21 mouse cellular contexts compared by ENCODE assay signal in the genomic region with DNA sequence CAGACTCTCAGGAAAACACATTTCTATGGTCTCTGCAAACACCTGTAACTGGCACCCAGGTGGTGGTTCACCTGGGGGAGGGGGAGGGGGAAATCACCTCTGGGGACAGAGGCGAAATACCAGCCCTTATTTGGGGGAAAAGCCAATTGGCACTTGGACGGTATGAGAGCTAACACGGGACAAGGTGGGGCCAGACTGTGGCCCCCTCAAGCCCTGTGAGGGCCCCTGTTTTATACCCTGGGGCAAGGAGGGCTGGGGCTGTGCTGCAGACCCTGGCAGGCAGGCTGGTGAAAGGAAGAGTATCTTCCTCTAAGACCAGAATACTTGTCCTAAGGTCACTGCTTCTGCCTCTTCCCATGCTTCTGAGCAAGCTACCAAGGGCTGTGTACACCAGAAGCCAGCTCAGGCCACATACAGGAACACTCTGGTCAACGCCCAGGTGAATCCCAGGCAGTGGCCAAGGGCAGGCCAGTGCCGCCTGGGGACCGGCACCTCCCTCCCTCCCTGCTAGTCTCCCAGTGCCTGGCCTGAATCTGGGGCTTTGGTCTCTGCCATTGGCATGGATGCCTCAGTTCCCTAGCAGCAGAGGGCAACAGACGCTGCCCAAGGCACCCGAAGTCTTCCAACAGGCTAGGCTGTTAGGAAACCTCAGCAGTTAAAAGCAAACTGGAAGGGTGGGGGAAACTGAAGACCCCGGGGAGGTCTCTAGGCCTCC. TPM values are rescaled to one million over a fixed set of nuclear protein-coding genes. Genes with fewer than 3 reads are reported as not detected.
DNase-seq lines count a peak whose midpoint lies in the region; ATAC-seq lines count a peak whose summit lies in the region.
"Had no signal": no experiment of that assay in that cellular context is flagged by ENCODE, and none has a peak within 500 bp of the region (broad histone marks: within the 10 kb centered on the region; RNA-seq: fewer than 3 reads in every experiment).

No protein-coding gene starts in this region.

- H3K4me2 ChIP-seq in forebrain, embryonic 14.5 days (ENCODE audit: low read length) = no peak overlapping the region
- H3K4me2 ChIP-seq in forebrain, embryonic 11.5 days (ENCODE audit: low read depth, low read length, severe bottlenecking) = no peak overlapping the region
- H3K4me2 ChIP-seq in midbrain, embryonic 13.5 days (replicated peaks) = 0 out of 2 replicates have a peak overlapping the region, but pooled peaks have one; percentile 1
- H3K4me2 ChIP-seq in midbrain, embryonic 11.5 days = no peak overlapping the region
- no peak overlapping the region for H3K4me2 ChIP-seq in midbrain, embryonic 16.5 days (ENCODE audit: low read length)
- H3K4me2 ChIP-seq: embryonic facial prominence, embryonic 12.5 days; hindbrain, embryonic 15.5 days; limb, embryonic 15.5 days; lung, embryonic 14.5 days had no signal

- H3K36me3 ChIP-seq in forebrain, embryonic 14.5 days (ENCODE audit: control insufficient read depth, insufficient read depth, low read length) = peaks cover 47% of the 10 kb centered on the region
- peaks cover 4% of the 10 kb centered on the region for H3K36me3 ChIP-seq in forebrain, embryonic 11.5 days (ENCODE audit: control insufficient read depth, insufficient read depth, low read length)
- peaks cover 58% of the 10 kb centered on the region for H3K36me3 ChIP-seq in midbrain, embryonic 13.5 days
- H3K36me3 ChIP-seq in midbrain, embryonic 11.5 days (ENCODE audit: control insufficient read depth, insufficient read depth, low read length) = peaks cover 8% of the 10 kb centered on the region
- H3K36me3 ChIP-seq in midbrain, embryonic 16.5 days (ENCODE audit: control insufficient read depth, insufficient read depth, low read length) = peaks cover 10% of the 10 kb centered on the region

- no peak for DNase-seq in forebrain, embryonic 14.5 days (ENCODE audit: low spot score)
- DNase-seq in forebrain, embryonic 11.5 days (ENCODE audit: low spot score) = no peak
- no peak for DNase-seq in midbrain, embryonic 11.5 days (ENCODE audit: low spot score, missing footprints)
- peak; percentile 56 for DNase-seq in cerebellum, adult 9-10 months
- DNase-seq in gastrocnemius, postnatal 4 days (ENCODE audit: low spot score in 2 of 2) = no peak
- DNase-seq: adrenal gland, postnatal 14 days; gastrocnemius, postnatal 36 days; kidney, adult 8-10 months; lung, embryonic 14.5 days; right cerebral cortex, adult 18-20 months had no signal

- no peaks in the 10 kb centered on the region for H3K27me3 ChIP-seq in forebrain, embryonic 14.5 days (replicated peaks; ENCODE audit: control insufficient read depth, insufficient read depth, low read length)
- no peaks in the 10 kb centered on the region for H3K27me3 ChIP-seq in forebrain, embryonic 11.5 days (ENCODE audit: control insufficient read depth, insufficient read depth, low read length)
- H3K27me3 ChIP-seq in midbrain, embryonic 13.5 days = no peaks in the 10 kb centered on the region
- no peaks in the 10 kb centered on the region for H3K27me3 ChIP-seq in midbrain, embryonic 11.5 days (ENCODE audit: control insufficient read depth, insufficient read depth, low read length)
- H3K27me3 ChIP-seq in midbrain, embryonic 16.5 days (ENCODE audit: control insufficient read depth, insufficient read depth, low read depth, low read length) = no peaks in the 10 kb centered on the region
- H3K27me3 ChIP-seq: embryonic facial prominence, embryonic 12.5 days; hindbrain, embryonic 15.5 days; limb, embryonic 15.5 days had no signal

- H3K9me3 ChIP-seq in forebrain, embryonic 14.5 days (replicated peaks; ENCODE audit: control insufficient read depth, low read length) = no peaks in the 10 kb centered on the region
- H3K9me3 ChIP-seq in forebrain, embryonic 11.5 days (ENCODE audit: control insufficient read depth, low read length) = no peaks in the 10 kb centered on the region
- no peaks in the 10 kb centered on the region for H3K9me3 ChIP-seq in midbrain, embryonic 13.5 days
- no peaks in the 10 kb centered on the region for H3K9me3 ChIP-seq in midbrain, embryonic 11.5 days (ENCODE audit: control insufficient read depth, low read length)
- H3K9me3 ChIP-seq in midbrain, embryonic 16.5 days (replicated peaks; ENCODE audit: control insufficient read depth, low read length, poor library complexity, severe bottlenecking) = no peaks in the 10 kb centered on the region
- H3K9me3 ChIP-seq: embryonic facial prominence, embryonic 12.5 days; hindbrain, embryonic 15.5 days; limb, embryonic 15.5 days had no signal

- ATAC-seq in forebrain, embryonic 14.5 days = no peak
- no peak for ATAC-seq in forebrain, embryonic 11.5 days (replicated peaks; ENCODE audit: low FRiP score)
- ATAC-seq in midbrain, embryonic 13.5 days = no peak
- no peak for ATAC-seq in midbrain, embryonic 11.5 days (ENCODE audit: low FRiP score)
- no peak for ATAC-seq in midbrain, embryonic 16.5 days

- 0 out of 2 replicates have a peak overlapping the region, but pooled peaks have one; percentile 21 for H3K9ac ChIP-seq in forebrain, embryonic 14.5 days (ENCODE audit: low read length)
- no peak overlapping the region for H3K9ac ChIP-seq in forebrain, embryonic 11.5 days (ENCODE audit: low read length)
- H3K9ac ChIP-seq in midbrain, embryonic 13.5 days (replicated peaks) = peak overlapping the region; percentile 21; the same call in 1 of the 2 replicates
- no peak overlapping the region for H3K9ac ChIP-seq in midbrain, embryonic 11.5 days (ENCODE audit: low read length)
- H3K9ac ChIP-seq in midbrain, embryonic 16.5 days (ENCODE audit: low read depth, low read length) = peak overlapping the region; percentile 17; the same call in 1 of the 2 replicates
- H3K9ac ChIP-seq: embryonic facial prominence, embryonic 12.5 days; hindbrain, embryonic 15.5 days; limb, embryonic 15.5 days; lung, embryonic 14.5 days had no signal

- H3K4me1 ChIP-seq in forebrain, embryonic 14.5 days (ENCODE audit: control insufficient read depth, insufficient read depth, low read length) = no peaks in the 10 kb centered on the region
- H3K4me1 ChIP-seq in forebrain, embryonic 11.5 days (replicated peaks; ENCODE audit: control insufficient read depth, insufficient read depth, low read length) = peaks cover 9% of the 10 kb centered on the region; the same call in 1 of the 2 replicates
- H3K4me1 ChIP-seq in midbrain, embryonic 13.5 days (replicated peaks) = peaks cover 81% of the 10 kb centered on the region
- H3K4me1 ChIP-seq in midbrain, embryonic 11.5 days (ENCODE audit: control insufficient read depth, insufficient read depth, low read length) = peaks cover 12% of the 10 kb centered on the region
- peaks cover 48% of the 10 kb centered on the region for H3K4me1 ChIP-seq in midbrain, embryonic 16.5 days (ENCODE audit: control insufficient read depth, insufficient read depth, low read length)

- no peak overlapping the region for H3K27ac ChIP-seq in forebrain, embryonic 14.5 days (ENCODE audit: low read depth, low read length)
- H3K27ac ChIP-seq in forebrain, embryonic 11.5 days (ENCODE audit: low read depth, low read length) = no peak overlapping the region
- peak overlapping the region; percentile 28; the same call in 1 of the 2 replicates for H3K27ac ChIP-seq in midbrain, embryonic 13.5 days
- no peak overlapping the region for H3K27ac ChIP-seq in midbrain, embryonic 11.5 days (ENCODE audit: low read depth, low read length)
- H3K27ac ChIP-seq in midbrain, embryonic 16.5 days (ENCODE audit: low read length) = no peak overlapping the region; the same call in 1 of the 2 replicates
- H3K27ac ChIP-seq: embryonic facial prominence, embryonic 12.5 days; limb, embryonic 15.5 days had no signal

- WGBS in forebrain, embryonic 14.5 days = 86% methylated on average over 9 of the region's 9 CpGs
- 91% methylated on average over 9 of the region's 9 CpGs for WGBS in forebrain, embryonic 11.5 days
- 90% methylated on average over 9 of the region's 9 CpGs for WGBS in midbrain, embryonic 13.5 days
- WGBS in midbrain, embryonic 11.5 days = 87% methylated on average over 9 of the region's 9 CpGs
- 87% methylated on average over 9 of the region's 9 CpGs for WGBS in midbrain, embryonic 16.5 days

- no peak overlapping the region for H3K4me3 ChIP-seq in forebrain, embryonic 14.5 days (ENCODE audit: low read depth, low read length)
- no peak overlapping the region for H3K4me3 ChIP-seq in forebrain, embryonic 11.5 days (ENCODE audit: low read depth, low read length)
- no peak overlapping the region for H3K4me3 ChIP-seq in midbrain, embryonic 13.5 days (replicated peaks)
- H3K4me3 ChIP-seq in midbrain, embryonic 11.5 days (ENCODE audit: low read depth, low read length) = no peak overlapping the region
- no peak overlapping the region for H3K4me3 ChIP-seq in midbrain, embryonic 16.5 days (ENCODE audit: low read depth, low read length)
- H3K4me3 ChIP-seq: embryonic facial prominence, embryonic 12.5 days; hindbrain, embryonic 15.5 days; limb, embryonic 15.5 days had no signal

RNA-seq across cellular contexts. Expression of a gene that starts 7.7 kb away (rescaled TPM):
- not detected in 2 replicates for polyA plus RNA-seq in forebrain, embryonic 14.5 days (2014; fragmentation: Nextera tagmentation; extraction: Ambion mirVana)
- polyA plus RNA-seq in forebrain, embryonic 11.5 days (2014; fragmentation: Nextera tagmentation; extraction: Ambion mirVana) = not detected in 2 replicates
- 0.58 and 1.2 TPM in 2 replicates for polyA plus RNA-seq in midbrain, embryonic 13.5 days (2015; fragmentation: Nextera tagmentation; extraction: Ambion mirVana)
- polyA plus RNA-seq in midbrain, embryonic 11.5 days (2014; fragmentation: Nextera tagmentation; extraction: Ambion mirVana) = 0.86 TPM in 1 of 2 replicates, not detected in the other
- 0.74 and 1.3 TPM in 2 replicates for polyA plus RNA-seq in midbrain, embryonic 16.5 days (2015; fragmentation: Nextera tagmentation; extraction: Ambion mirVana)
- total RNA-seq in gastrocnemius, postnatal 4 days (2021) = 1 to 10 TPM; 1.3 to 1.5 TPM
- total RNA-seq: megakaryocyte-erythroid progenitor cell, adult 5-6 weeks; MEL; neutrophil, adult 5-6 weeks had no signal
- polyA plus RNA-seq: C2C12; heart, embryonic 14.5 days; large intestine, adult 2 months; limb, embryonic 15.5 days; lung, embryonic 14.5 days had no signal

RNA-seq across cellular contexts. Expression of a gene that starts 8.1 kb away (rescaled TPM):
- polyA plus RNA-seq in forebrain, embryonic 14.5 days (2014; fragmentation: Nextera tagmentation; extraction: Ambion mirVana) = 18.1 and 29.1 TPM in 2 replicates
- 31.2 and 32.3 TPM in 2 replicates for polyA plus RNA-seq in forebrain, embryonic 11.5 days (2014; fragmentation: Nextera tagmentation; extraction: Ambion mirVana)
- polyA plus RNA-seq in midbrain, embryonic 13.5 days (2015; fragmentation: Nextera tagmentation; extraction: Ambion mirVana) = 53.9 and 61.4 TPM in 2 replicates
- polyA plus RNA-seq in midbrain, embryonic 11.5 days (2014; fragmentation: Nextera tagmentation; extraction: Ambion mirVana) = 17.1 and 18.8 TPM in 2 replicates
- polyA plus RNA-seq in midbrain, embryonic 16.5 days (2015; fragmentation: Nextera tagmentation; extraction: Ambion mirVana) = 73.2 and 73.7 TPM in 2 replicates
- total RNA-seq in gastrocnemius, postnatal 4 days (2021) = 10 to 100 TPM; 58.9 to 59.7 TPM

RNA-seq across cellular contexts. Expression of a gene that starts 21.8 kb away (rescaled TPM):
- polyA plus RNA-seq in forebrain, embryonic 14.5 days (2014; fragmentation: Nextera tagmentation; extraction: Ambion mirVana) = 7.6 and 8.5 TPM in 2 replicates
- 1.4 and 2.1 TPM in 2 replicates for polyA plus RNA-seq in forebrain, embryonic 11.5 days (2014; fragmentation: Nextera tagmentation; extraction: Ambion mirVana)
- polyA plus RNA-seq in midbrain, embryonic 13.5 days (2015; fragmentation: Nextera tagmentation; extraction: Ambion mirVana) = 18.1 and 18.6 TPM in 2 replicates
- 1.3 and 2.1 TPM in 2 replicates for polyA plus RNA-seq in midbrain, embryonic 11.5 days (2014; fragmentation: Nextera tagmentation; extraction: Ambion mirVana)
- polyA plus RNA-seq in midbrain, embryonic 16.5 days (2015; fragmentation: Nextera tagmentation; extraction: Ambion mirVana) = 55.0 and 62.1 TPM in 2 replicates
- 1 to 10 TPM; 7.7 to 8.2 TPM for total RNA-seq in gastrocnemius, postnatal 4 days (2021)
- total RNA-seq: megakaryocyte-erythroid progenitor cell, adult 5-6 weeks had no signal

RNA-seq across cellular contexts. Expression of a gene that starts 48.7 kb away (rescaled TPM):
- polyA plus RNA-seq in forebrain, embryonic 14.5 days (2014; fragmentation: Nextera tagmentation; extraction: Ambion mirVana) = 96.1 and 101 TPM in 2 replicates
- 63.9 and 76.7 TPM in 2 replicates for polyA plus RNA-seq in forebrain, embryonic 11.5 days (2014; fragmentation: Nextera tagmentation; extraction: Ambion mirVana)
- polyA plus RNA-seq in midbrain, embryonic 13.5 days (2015; fragmentation: Nextera tagmentation; extraction: Ambion mirVana) = 84.8 and 91.6 TPM in 2 replicates
- polyA plus RNA-seq in midbrain, embryonic 11.5 days (2014; fragmentation: Nextera tagmentation; extraction: Ambion mirVana) = 62.9 and 72.1 TPM in 2 replicates
- 69.0 and 76.5 TPM in 2 replicates for polyA plus RNA-seq in midbrain, embryonic 16.5 days (2015; fragmentation: Nextera tagmentation; extraction: Ambion mirVana)
- 10 to 100 TPM; 19.0 to 19.2 TPM for total RNA-seq in gastrocnemius, postnatal 4 days (2021)

Comparison
In these comparisons a context has a peak if more than half of its experiments do, and no peak if none do; other contexts are left out.
1. H3K9ac ChIP-seq: peak in forebrain, embryonic 14.5 days (single experiment), midbrain, embryonic 13.5 days (single experiment) and midbrain, embryonic 16.5 days (single experiment); none in forebrain, embryonic 11.5 days (single experiment) and midbrain, embryonic 11.5 days (single experiment).